Mouse (Mus musculus): ENCODE results near the gene Rhoa.

DNA sequence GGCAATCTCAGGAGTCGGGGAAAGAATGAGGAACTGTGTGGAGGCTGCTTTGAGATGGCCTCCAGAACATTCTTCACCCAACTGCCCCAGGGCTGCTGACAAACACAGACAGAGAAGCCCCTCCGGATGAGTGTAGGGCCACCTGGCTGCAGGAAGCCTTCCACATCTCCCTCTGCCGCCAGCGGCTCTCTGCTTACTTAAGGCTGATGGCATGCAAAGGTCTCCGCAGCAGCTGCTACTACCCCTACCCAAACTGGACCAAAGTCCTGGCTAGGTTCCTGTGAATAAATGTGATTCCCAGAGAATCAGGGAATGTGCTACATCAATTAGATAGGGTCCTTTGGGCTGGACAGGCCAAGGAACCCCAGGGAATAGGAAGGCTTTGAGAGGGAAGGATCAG lies 33.2 kb upstream of the Rhoa start:
- TF ChIP-seq CTCF (conservative IDR thresholded peaks at IDR 0.05; ENCODE audit: low read length) (no peak), POU5F1 (IDR thresholded peaks at IDR 0.05; ENCODE audit: borderline replicate concordance, low read length) (no peak), NANOG (IDR thresholded peaks at IDR 0.05; ENCODE audit: borderline replicate concordance, low read length) (no peak)
